Mouse (Mus musculus): ENCODE measurements around the gene Olfr340. TPM values are rescaled to one million over a fixed set of nuclear protein-coding genes. Genes with fewer than 3 reads are reported as not detected.
"Not testable (repeated sequence)": the region's sequence is repeated elsewhere in the genome, so short reads cannot be mapped to it uniquely, and the experiment has no call there.

Gene Olfr340
- polyA plus RNA-seq (2014; fragmentation: Nextera tagmentation; extraction: Ambion mirVana): not detected in 2 replicates

GRCm38 (mm10) chr2:36452287-36452686 is at the start of gene Olfr340:
Gene Olfr340 (plus strand): TSS chr2:36452587.
- no peak for TF ChIP-seq CTCF (IDR thresholded peaks at IDR 0.05; ENCODE audit: low read depth)
- H3K27me3 ChIP-seq (ENCODE audit: insufficient read depth, low read length): no peaks in the 10 kb centered on the region
- no peak within 1 kb of the TSS for H3K9ac ChIP-seq
- H3K4me1 ChIP-seq (ENCODE audit: insufficient read depth): no peaks in the 10 kb centered on the region
- no peak within 1 kb of the TSS for H3K4me2 ChIP-seq
- no peaks in the 10 kb centered on the region for H3K36me3 ChIP-seq (ENCODE audit: insufficient read depth)
- WGBS: 69% methylated on average over 1 of the region's 1 CpGs
- no peaks in the 10 kb centered on the region for H3K9me3 ChIP-seq (ENCODE audit: low read depth, low read length)
- ATAC-seq (ENCODE audit: insufficient read depth): no peak
- no peak for DNase-seq
- no peak within 1 kb of the TSS for H3K27ac ChIP-seq (ENCODE audit: low read depth)
- H3K4me3 ChIP-seq (ENCODE audit: low read depth, low read length): no peak within 1 kb of the TSS

GRCm38 (mm10) chr2:36415174-36415573 is 37.2 kb upstream of the Olfr340 start:
- not testable (repeated sequence) for H3K27me3 ChIP-seq (ENCODE audit: insufficient read depth, low read length); H3K9ac ChIP-seq; H3K4me3 ChIP-seq (ENCODE audit: low read depth, low read length); H3K4me2 ChIP-seq; H3K9me3 ChIP-seq (ENCODE audit: low read depth, low read length); H3K4me1 ChIP-seq (ENCODE audit: insufficient read depth); H3K27ac ChIP-seq (ENCODE audit: low read depth); H3K36me3 ChIP-seq (ENCODE audit: insufficient read depth); DNase-seq; ATAC-seq (ENCODE audit: insufficient read depth)
- 84% methylated on average over 3 of the region's 3 CpGs for WGBS

- H3K27ac ChIP-seq (ENCODE audit: low read depth); H3K4me1 ChIP-seq (ENCODE audit: insufficient read depth); H3K4me3 ChIP-seq (ENCODE audit: low read depth, low read length); ATAC-seq (ENCODE audit: insufficient read depth); H3K36me3 ChIP-seq (ENCODE audit: insufficient read depth); DNase-seq; H3K27me3 ChIP-seq (ENCODE audit: insufficient read depth, low read length); H3K9ac ChIP-seq; H3K4me2 ChIP-seq; H3K9me3 ChIP-seq (ENCODE audit: low read depth, low read length): not testable (repeated sequence)
- WGBS: 86% methylated on average over 7 of the region's 7 CpGs
Measured at GRCm38 (mm10) chr2:36415591-36415990, 36.8 kb upstream of the Olfr340 start.

GRCm38 (mm10) chr2:36418647-36419046 is 33.7 kb upstream of the Olfr340 start, which contains the start of gene Olfr339:
Gene Olfr339 (plus strand): TSS chr2:36418947.
- no peak within 1 kb of the TSS for H3K9ac ChIP-seq
- no peak for TF ChIP-seq CTCF (IDR thresholded peaks at IDR 0.05; ENCODE audit: low read depth)
- H3K36me3 ChIP-seq (ENCODE audit: insufficient read depth): no peaks in the 10 kb centered on the region
- no peaks in the 10 kb centered on the region for H3K4me1 ChIP-seq (ENCODE audit: insufficient read depth)
- H3K9me3 ChIP-seq (ENCODE audit: low read depth, low read length): no peaks in the 10 kb centered on the region
- H3K4me3 ChIP-seq (ENCODE audit: low read depth, low read length): no peak within 1 kb of the TSS
- no peak within 1 kb of the TSS for H3K27ac ChIP-seq (ENCODE audit: low read depth)
- no peak within 1 kb of the TSS for H3K4me2 ChIP-seq
- WGBS: 80% methylated on average over 3 of the region's 3 CpGs
- H3K27me3 ChIP-seq (ENCODE audit: insufficient read depth, low read length): no peaks in the 10 kb centered on the region
- ATAC-seq (ENCODE audit: insufficient read depth) (no peak), DNase-seq (no peak)

GRCm38 (mm10) chr2:36473634-36474033 is 21.2 kb downstream of the Olfr340 start:
- TF ChIP-seq CTCF (IDR thresholded peaks at IDR 0.05; ENCODE audit: low read depth): no peak
- DNase-seq: peak; percentile 10
- Histone ChIP-seq H3K4me1 (ENCODE audit: insufficient read depth) (no peaks in the 10 kb centered on the region), H3K9me3 (ENCODE audit: low read depth, low read length) (no peaks in the 10 kb centered on the region), H3K36me3 (ENCODE audit: insufficient read depth) (no peaks in the 10 kb centered on the region), H3K4me2 (no peak overlapping the region), H3K27ac (ENCODE audit: low read depth) (no peak overlapping the region), H3K4me3 (ENCODE audit: low read depth, low read length) (no peak overlapping the region), H3K9ac (no peak overlapping the region), H3K27me3 (ENCODE audit: insufficient read depth, low read length) (no peaks in the 10 kb centered on the region)
- peak; percentile 54 for ATAC-seq (ENCODE audit: insufficient read depth)

GRCm38 (mm10) chr2:36482368-36482767 is 30.0 kb downstream of the Olfr340 start, which contains the start of gene Olfr341:
Gene Olfr341 (minus strand): TSS chr2:36482468.
- Histone ChIP-seq H3K36me3 (ENCODE audit: insufficient read depth) (no peaks in the 10 kb centered on the region), H3K27me3 (ENCODE audit: insufficient read depth, low read length) (no peaks in the 10 kb centered on the region), H3K4me3 (ENCODE audit: low read depth, low read length) (no peak within 1 kb of the TSS), H3K4me2 (no peak within 1 kb of the TSS), H3K4me1 (ENCODE audit: insufficient read depth) (no peaks in the 10 kb centered on the region), H3K27ac (ENCODE audit: low read depth) (no peak within 1 kb of the TSS), H3K9me3 (ENCODE audit: low read depth, low read length) (no peaks in the 10 kb centered on the region), H3K9ac (no peak within 1 kb of the TSS)
- ATAC-seq (ENCODE audit: insufficient read depth) (no peak), DNase-seq (no peak)
- no peak for TF ChIP-seq CTCF (IDR thresholded peaks at IDR 0.05; ENCODE audit: low read depth)

Other genes with a start within 250 kb of the Olfr340 start
- 30.2 and 33.4 TPM in 2 replicates for gene Ptgs1, start 222.2 kb upstream of the Olfr340 start, polyA plus RNA-seq (2014; fragmentation: Nextera tagmentation; extraction: Ambion mirVana)
- gene Olfr338, start 79.1 kb upstream of the Olfr340 start, polyA plus RNA-seq (2014; fragmentation: Nextera tagmentation; extraction: Ambion mirVana): not detected in 2 replicates
- gene Olfr339, start 33.6 kb upstream of the Olfr340 start, polyA plus RNA-seq (2014; fragmentation: Nextera tagmentation; extraction: Ambion mirVana): not detected in 2 replicates
- gene Olfr341, start 29.9 kb downstream of the Olfr340 start, polyA plus RNA-seq (2014; fragmentation: Nextera tagmentation; extraction: Ambion mirVana): not detected in 2 replicates
- not detected in 2 replicates for gene Olfr342, start 72.4 kb downstream of the Olfr340 start, polyA plus RNA-seq (2014; fragmentation: Nextera tagmentation; extraction: Ambion mirVana)
- not detected in 2 replicates for gene Olfr344, start 114.1 kb downstream of the Olfr340 start, polyA plus RNA-seq (2014; fragmentation: Nextera tagmentation; extraction: Ambion mirVana)
- not detected in 2 replicates for gene Olfr345, start 187.5 kb downstream of the Olfr340 start, polyA plus RNA-seq (2014; fragmentation: Nextera tagmentation; extraction: Ambion mirVana)
- gene Olfr346, start 233.2 kb downstream of the Olfr340 start, polyA plus RNA-seq (2014; fragmentation: Nextera tagmentation; extraction: Ambion mirVana): not detected in 2 replicates

Measured in lung, embryonic 14.5 days (tissue).